Mouse (Mus musculus) forebrain, postnatal 0 days (tissue): ENCODE data around the gene Eprs. TPM values are rescaled to one million over a fixed set of nuclear protein-coding genes. Genes with fewer than 3 reads are reported as not detected.

Experiments used
- ATAC-seq: fragments of 200-750 bp; cut with Nextera tagmentation; 2 replicates; pipeline ENCODE4 v1.8.0; 2017; ENCODE audit warnings: mild to moderate bottlenecking, moderate library complexity
- DNase-seq: peaks from one replicate; pipeline ENCODE4 v3.0.0-alpha.2; 2015
- H3K27ac ChIP-seq: fragments of 300-500 bp; sonication (generic); 2 replicates; pipeline ENCODE4 v1.5.1; 2014; ENCODE audit warnings: low read depth, mild to moderate bottlenecking, antibody characterized with exemption, low read length, moderate library complexity, mixed read lengths
- H3K27me3 ChIP-seq: fragments of 300-500 bp; sonication (generic); 2 replicates; pipeline ENCODE4 v1.6.1; 2014; ENCODE audit warnings: mild to moderate bottlenecking, low read length, mixed read lengths; ENCODE audit not compliant: insufficient read depth
- H3K36me3 ChIP-seq: fragments of 300-500 bp; sonication (generic); 2 replicates; pipeline ENCODE4 v1.6.1; 2014; ENCODE audit warnings: mild to moderate bottlenecking, moderate library complexity; ENCODE audit not compliant: insufficient read depth
- H3K4me1 ChIP-seq: fragments of 300-500 bp; sonication (generic); 2 replicates; pipeline ENCODE4 v1.6.1; 2014; ENCODE audit warnings: antibody characterized with exemption; ENCODE audit not compliant: insufficient read depth
- H3K4me2 ChIP-seq: fragments of 300-500 bp; sonication (generic); 2 replicates; pipeline ENCODE4 v1.6.1; 2014; ENCODE audit warnings: low read depth, mild to moderate bottlenecking, moderate library complexity
- H3K4me3 ChIP-seq: fragments of 300-500 bp; sonication (generic); 2 replicates; pipeline ENCODE4 v1.5.1; 2014; ENCODE audit warnings: low read depth, low read length, mixed read lengths
- H3K9ac ChIP-seq: fragments of 300-500 bp; sonication (generic); 2 replicates; pipeline ENCODE4 v1.6.1; 2014; ENCODE audit warnings: mild to moderate bottlenecking
- H3K9me3 ChIP-seq: fragments of 300-500 bp; sonication (generic); 2 replicates; pipeline ENCODE4 v1.6.1; 2016; ENCODE audit warnings: low read length
- CTCF ChIP-seq: sonication (generic); IDR thresholded peaks from 2 replicates; pipeline ENCODE4 v1.5.1; 2016; ENCODE audit warnings: antibody characterized with exemption, control low read depth, low read depth
- WGBS: fragments of 180-500 bp; shearing (Covaris S2); extraction: QIAGEN DNeasy Blood & Tissue Kit; methylation state at CpG from one replicate; pipeline ENCODE4 v1.1.7; 2014; 5-methylcytosine and 5-hydroxymethylcytosine counted together
- polyA plus RNA-seq: library from polyadenylated mRNA; unstranded; fragments of >200 nt; fragmentation: Nextera tagmentation; extraction: Ambion mirVana; gene quantifications from 2 replicates; pipeline ENCODE4 v1.2.1, GENCODE M21; 2015
- total RNA-seq: library from RNA; depleted of rRNA; stranded (reverse); fragments of >200 nt; gene quantifications from 2 replicates; pipeline ENCODE4 v1.2.3, GENCODE M21; 2014

The Eprs gene
- total and polyA plus RNA-seq, 2 experiments from 2014 or later = 114 to 121 TPM

- DNase-seq (no peak), ATAC-seq (no peak)
- WGBS = 51% methylated on average over 5 of the region's 5 CpGs
- no peaks in the 10 kb centered on the region for H3K9me3 ChIP-seq
- H3K4me1 ChIP-seq = peaks cover 20% of the 10 kb centered on the region
- peak overlapping the region; percentile 65 for H3K4me2 ChIP-seq
- no peak overlapping the region for H3K9ac ChIP-seq
- peak overlapping the region; percentile 56; the same call in 1 of the 2 replicates for H3K4me3 ChIP-seq
- H3K36me3 ChIP-seq = 0 out of 2 replicates have a peak, but pooled peaks cover 4% of the 10 kb centered on the region
- no peaks in the 10 kb centered on the region for H3K27me3 ChIP-seq
- H3K27ac ChIP-seq = no peak overlapping the region
- peak; percentile 25; the same call in 1 of the 2 replicates for TF ChIP-seq CTCF
Observed at GRCm38 (mm10) chr1:185331364-185331763, 31.5 kb upstream of the Eprs start.

- H3K36me3 ChIP-seq = 0 out of 2 replicates have a peak, but pooled peaks cover 2% of the 10 kb centered on the region
- peaks cover 20% of the 10 kb centered on the region for H3K4me1 ChIP-seq
- H3K9ac ChIP-seq = peak within 1 kb of the TSS; percentile 57
- peak within 1 kb of the TSS; percentile 68 for H3K27ac ChIP-seq
- no peaks in the 10 kb centered on the region for H3K27me3 ChIP-seq
- DNase-seq (peak; percentile 94), ATAC-seq (peak; percentile 87)
- under 1% methylated on average over 32 of the region's 32 CpGs for WGBS
- peak within 1 kb of the TSS; percentile 65 for H3K4me2 ChIP-seq
- TF ChIP-seq CTCF = no peak
- H3K9me3 ChIP-seq = no peaks in the 10 kb centered on the region
- peak within 1 kb of the TSS; percentile 56 for H3K4me3 ChIP-seq
Observed at GRCm38 (mm10) chr1:185331983-185332430, 30.8 kb upstream of the Eprs start, which contains the start of gene Bpnt1. Gene Bpnt1 (plus strand): TSS chr1:185332149.

- Histone ChIP-seq H3K4me3 (no peak overlapping the region), H3K4me2 (no peak overlapping the region), H3K27ac (no peak overlapping the region), H3K27me3 (no peaks in the 10 kb centered on the region), H3K36me3 (peaks cover 3% of the 10 kb centered on the region; the same call in 1 of the 2 replicates), H3K9me3 (no peaks in the 10 kb centered on the region), H3K9ac (no peak overlapping the region), H3K4me1 (peaks cover 15% of the 10 kb centered on the region; the same call in 1 of the 2 replicates)
- no peak for TF ChIP-seq CTCF
- DNase-seq (no peak), ATAC-seq (no peak)
- 90% methylated on average over 5 of the region's 5 CpGs for WGBS
Observed at GRCm38 (mm10) chr1:185333651-185334050, 29.2 kb upstream of the Eprs start.

GRCm38 (mm10) chr1:185334136-185334535 lies 28.7 kb upstream of the Eprs start:
- H3K4me2 ChIP-seq = no peak overlapping the region
- H3K27ac ChIP-seq = no peak overlapping the region
- DNase-seq = no peak
- H3K9me3 ChIP-seq = no peaks in the 10 kb centered on the region
- no peak overlapping the region for H3K4me3 ChIP-seq
- H3K36me3 ChIP-seq = peaks cover 4% of the 10 kb centered on the region; the same call in 1 of the 2 replicates
- WGBS = 69% methylated on average over 4 of the region's 4 CpGs
- no peak for ATAC-seq
- H3K9ac ChIP-seq = no peak overlapping the region
- H3K27me3 ChIP-seq = no peaks in the 10 kb centered on the region
- TF ChIP-seq CTCF = no peak
- H3K4me1 ChIP-seq = peaks cover 15% of the 10 kb centered on the region; the same call in 1 of the 2 replicates

- no peak overlapping the region for H3K4me3 ChIP-seq
- no peaks in the 10 kb centered on the region for H3K9me3 ChIP-seq
- H3K27ac ChIP-seq = no peak overlapping the region
- H3K9ac ChIP-seq = no peak overlapping the region
- peaks cover 10% of the 10 kb centered on the region; the same call in 1 of the 2 replicates for H3K36me3 ChIP-seq
- DNase-seq = no peak
- no peak overlapping the region for H3K4me2 ChIP-seq
- TF ChIP-seq CTCF = no peak
- peaks cover 7% of the 10 kb centered on the region; the same call in 1 of the 2 replicates for H3K4me1 ChIP-seq
- ATAC-seq = no peak
- 67% methylated on average over 6 of the region's 6 CpGs for WGBS
- no peaks in the 10 kb centered on the region for H3K27me3 ChIP-seq
Observed at GRCm38 (mm10) chr1:185335231-185335765, 27.5 kb upstream of the Eprs start.

- no peaks in the 10 kb centered on the region for H3K9me3 ChIP-seq
- TF ChIP-seq CTCF = no peak
- ATAC-seq (no peak), DNase-seq (no peak)
- no peaks in the 10 kb centered on the region for H3K27me3 ChIP-seq
- WGBS = 8% methylated on average over 3 of the region's 3 CpGs
- H3K36me3 ChIP-seq = peaks cover 21% of the 10 kb centered on the region; the same call in 1 of the 2 replicates
- H3K4me1 ChIP-seq = peaks cover 7% of the 10 kb centered on the region; the same call in 1 of the 2 replicates
- H3K9ac ChIP-seq = no peak overlapping the region
- no peak overlapping the region for H3K4me2 ChIP-seq
- no peak overlapping the region for H3K27ac ChIP-seq
- H3K4me3 ChIP-seq = no peak overlapping the region
Observed at GRCm38 (mm10) chr1:185336535-185336934, 26.3 kb upstream of the Eprs start.

GRCm38 (mm10) chr1:185342441-185342840 lies 20.4 kb upstream of the Eprs start:
- Histone ChIP-seq H3K4me1 (no peaks in the 10 kb centered on the region), H3K9me3 (no peaks in the 10 kb centered on the region), H3K4me2 (no peak overlapping the region), H3K36me3 (peaks cover 52% of the 10 kb centered on the region), H3K4me3 (no peak overlapping the region), H3K27ac (no peak overlapping the region), H3K9ac (no peak overlapping the region), H3K27me3 (no peaks in the 10 kb centered on the region)
- TF ChIP-seq CTCF = no peak
- ATAC-seq (no peak), DNase-seq (peak; percentile 30)
- WGBS = 75% methylated on average over 4 of the region's 4 CpGs
